Mouse (Mus musculus): ENCODE results near the gene Serpina1e. TPM values are rescaled to one million over a fixed set of nuclear protein-coding genes. Genes with fewer than 3 reads are reported as not detected.
A peak's percentile ranks its signal among the peaks of the same experiment; 100 is the strongest.

Serpina1e gene
- polyA plus RNA-seq, 1 experiment from 2014 or later, result 0.42 TPM

GRCm38 (mm10) chr12:103992945-103993344, 34.2 kb upstream of the Serpina1e start:
- Histone ChIP-seq H3K36me3 (ENCODE audit: control insufficient read depth, insufficient read depth, low read length) (no peaks in the 10 kb centered on the region), H3K4me3 (ENCODE audit: low read depth, low read length) (no peak overlapping the region), H3K4me1 (ENCODE audit: control insufficient read depth, insufficient read depth, low read length) (no peaks in the 10 kb centered on the region), H3K9me3 (replicated peaks; ENCODE audit: control insufficient read depth, low read length) (no peaks in the 10 kb centered on the region), H3K27ac (ENCODE audit: low read depth, low read length) (no peak overlapping the region), H3K27me3 (ENCODE audit: control insufficient read depth, insufficient read depth, low read length) (peaks cover 15% of the 10 kb centered on the region), H3K9ac (ENCODE audit: low read depth, low read length) (no peak overlapping the region), H3K4me2 (no peak overlapping the region)
- WGBS (ENCODE audit: insufficient replicate concordance), result 57% methylated on average over 7 of the region's 7 CpGs
- ATAC-seq (replicated peaks; ENCODE audit: insufficient number of reproducible peaks, low FRiP score, low TSS enrichment), result 0 out of 2 replicates have a peak, but pooled peaks have one; percentile 20

- Histone ChIP-seq H3K36me3 (ENCODE audit: control insufficient read depth, insufficient read depth, low read length) (no peaks in the 10 kb centered on the region), H3K27me3 (ENCODE audit: control insufficient read depth, insufficient read depth, low read length) (peaks cover 13% of the 10 kb centered on the region), H3K4me2 (no peak within 1 kb of the TSS), H3K27ac (ENCODE audit: low read depth, low read length) (no peak within 1 kb of the TSS), H3K9me3 (replicated peaks; ENCODE audit: control insufficient read depth, low read length) (no peaks in the 10 kb centered on the region), H3K4me3 (ENCODE audit: low read depth, low read length) (no peak within 1 kb of the TSS), H3K9ac (ENCODE audit: low read depth, low read length) (no peak within 1 kb of the TSS), H3K4me1 (ENCODE audit: control insufficient read depth, insufficient read depth, low read length) (no peaks in the 10 kb centered on the region)
- ATAC-seq (replicated peaks; ENCODE audit: insufficient number of reproducible peaks, low FRiP score, low TSS enrichment), result no peak
- 73% methylated on average over 6 of the region's 6 CpGs for WGBS (ENCODE audit: insufficient replicate concordance)
Measured at GRCm38 (mm10) chr12:103989857-103990256, 31.1 kb upstream of the Serpina1e start, which contains the start of gene Serpina11. Serpina11 (minus strand) TSS chr12:103989957.

DNA sequence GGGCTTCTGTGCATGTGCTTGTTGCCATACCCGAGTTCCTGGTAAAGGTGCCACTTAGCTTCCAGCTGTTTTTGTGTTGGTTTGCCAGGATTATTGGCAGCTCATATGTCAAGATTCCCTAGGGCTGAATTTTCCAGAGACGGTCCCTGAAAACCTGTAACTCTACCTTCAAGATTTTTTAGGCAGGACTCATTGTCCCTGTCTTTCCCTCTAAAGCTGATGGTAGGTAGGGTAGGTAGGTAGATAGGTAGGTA, 30.7 kb upstream of the Serpina1e start:
- WGBS (ENCODE audit: insufficient replicate concordance), result 63% methylated on average over 2 of the region's 2 CpGs
- ATAC-seq (replicated peaks; ENCODE audit: insufficient number of reproducible peaks, low FRiP score, low TSS enrichment), result no peak
- peaks cover 11% of the 10 kb centered on the region for H3K27me3 ChIP-seq (ENCODE audit: control insufficient read depth, insufficient read depth, low read length)

GRCm38 (mm10) chr12:103988754-103989513, 30.2 kb upstream of the Serpina1e start:
- WGBS (ENCODE audit: insufficient replicate concordance), result 50% methylated on average over 14 of the region's 14 CpGs
- no peak overlapping the region for H3K4me3 ChIP-seq (ENCODE audit: low read depth, low read length)
- H3K27ac ChIP-seq (ENCODE audit: low read depth, low read length), result no peak overlapping the region
- no peaks in the 10 kb centered on the region for H3K9me3 ChIP-seq (replicated peaks; ENCODE audit: control insufficient read depth, low read length)
- H3K4me2 ChIP-seq, result no peak overlapping the region
- peaks cover 10% of the 10 kb centered on the region; the same call in 1 of the 2 replicates for H3K27me3 ChIP-seq (ENCODE audit: control insufficient read depth, insufficient read depth, low read length)
- no peak overlapping the region for H3K9ac ChIP-seq (ENCODE audit: low read depth, low read length)
- H3K36me3 ChIP-seq (ENCODE audit: control insufficient read depth, insufficient read depth, low read length), result no peaks in the 10 kb centered on the region
- ATAC-seq (replicated peaks; ENCODE audit: insufficient number of reproducible peaks, low FRiP score, low TSS enrichment), result no peak
- no peaks in the 10 kb centered on the region for H3K4me1 ChIP-seq (ENCODE audit: control insufficient read depth, insufficient read depth, low read length)

More for the DNA sequence above, 30.7 kb upstream of the Serpina1e start:
- no peak overlapping the region for H3K4me2 ChIP-seq
- H3K27ac ChIP-seq (ENCODE audit: low read depth, low read length), result no peak overlapping the region
- no peaks in the 10 kb centered on the region for H3K9me3 ChIP-seq (replicated peaks; ENCODE audit: control insufficient read depth, low read length)
- no peaks in the 10 kb centered on the region for H3K4me1 ChIP-seq (ENCODE audit: control insufficient read depth, insufficient read depth, low read length)
- no peak overlapping the region for H3K9ac ChIP-seq (ENCODE audit: low read depth, low read length)
- no peak overlapping the region for H3K4me3 ChIP-seq (ENCODE audit: low read depth, low read length)
- no peaks in the 10 kb centered on the region for H3K36me3 ChIP-seq (ENCODE audit: control insufficient read depth, insufficient read depth, low read length)

- Histone ChIP-seq H3K36me3 (ENCODE audit: control insufficient read depth, insufficient read depth, low read length) (no peaks in the 10 kb centered on the region), H3K9me3 (replicated peaks; ENCODE audit: control insufficient read depth, low read length) (no peaks in the 10 kb centered on the region), H3K27me3 (ENCODE audit: control insufficient read depth, insufficient read depth, low read length) (0 out of 2 replicates have a peak, but pooled peaks cover 3% of the 10 kb centered on the region), H3K4me3 (ENCODE audit: low read depth, low read length) (no peak overlapping the region), H3K27ac (ENCODE audit: low read depth, low read length) (no peak overlapping the region), H3K4me1 (ENCODE audit: control insufficient read depth, insufficient read depth, low read length) (no peaks in the 10 kb centered on the region), H3K9ac (ENCODE audit: low read depth, low read length) (no peak overlapping the region), H3K4me2 (no peak overlapping the region)
- WGBS (ENCODE audit: insufficient replicate concordance), result 59% methylated on average over 5 of the region's 5 CpGs
- ATAC-seq (replicated peaks; ENCODE audit: insufficient number of reproducible peaks, low FRiP score, low TSS enrichment), result no peak
Measured at GRCm38 (mm10) chr12:103985868-103986267, 27.1 kb upstream of the Serpina1e start.

- H3K4me3 ChIP-seq (ENCODE audit: low read depth, low read length), result no peak overlapping the region
- no peaks in the 10 kb centered on the region for H3K4me1 ChIP-seq (ENCODE audit: control insufficient read depth, insufficient read depth, low read length)
- no peak overlapping the region for H3K4me2 ChIP-seq
- no peaks in the 10 kb centered on the region for H3K9me3 ChIP-seq (replicated peaks; ENCODE audit: control insufficient read depth, low read length)
- H3K27ac ChIP-seq (ENCODE audit: low read depth, low read length), result no peak overlapping the region
- no peaks in the 10 kb centered on the region for H3K36me3 ChIP-seq (ENCODE audit: control insufficient read depth, insufficient read depth, low read length)
- ATAC-seq (replicated peaks; ENCODE audit: insufficient number of reproducible peaks, low FRiP score, low TSS enrichment), result no peak
- 0 out of 2 replicates have a peak, but pooled peaks cover 3% of the 10 kb centered on the region for H3K27me3 ChIP-seq (ENCODE audit: control insufficient read depth, insufficient read depth, low read length)
- WGBS (ENCODE audit: insufficient replicate concordance), result 56% methylated on average over 4 of the region's 4 CpGs
- no peak overlapping the region for H3K9ac ChIP-seq (ENCODE audit: low read depth, low read length)
Measured at GRCm38 (mm10) chr12:103984935-103985334, 26.2 kb upstream of the Serpina1e start.

DNA sequence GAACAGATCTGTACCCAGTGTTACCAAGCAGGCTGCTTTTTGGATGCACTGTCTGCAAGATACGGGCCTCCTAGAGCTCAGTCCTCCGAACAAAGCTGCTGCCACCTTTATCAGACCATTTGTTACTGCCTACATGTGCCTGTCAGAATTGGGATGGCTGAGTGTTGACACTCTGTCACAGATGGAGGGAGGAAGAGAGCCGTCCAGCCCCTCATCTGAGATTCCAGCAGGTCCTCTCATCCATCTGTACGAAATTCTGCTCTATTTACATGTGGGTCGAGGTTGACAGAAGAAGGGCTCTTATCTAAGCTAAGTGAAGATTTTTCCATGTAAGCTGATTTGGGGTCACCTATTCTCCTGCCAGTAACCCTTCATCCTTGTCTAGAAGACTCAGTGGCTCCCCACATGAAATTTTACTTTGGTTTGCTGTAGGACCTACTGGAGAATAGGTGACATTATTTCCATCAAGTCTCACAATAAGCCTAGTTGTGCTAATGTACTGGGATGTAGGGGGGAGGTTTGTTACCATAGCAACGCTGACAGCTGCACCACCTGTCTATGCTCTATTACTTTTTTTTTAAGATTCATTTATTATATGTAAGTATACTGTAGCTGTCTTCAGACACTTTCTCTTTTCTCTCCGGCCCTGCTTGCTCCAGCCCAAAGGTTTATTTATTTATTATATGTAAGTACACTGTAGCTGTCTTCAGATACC, 23.0 kb upstream of the Serpina1e start:
- H3K9me3 ChIP-seq (replicated peaks; ENCODE audit: control insufficient read depth, low read length), result no peaks in the 10 kb centered on the region
- H3K4me2 ChIP-seq, result no peak overlapping the region
- ATAC-seq (replicated peaks; ENCODE audit: insufficient number of reproducible peaks, low FRiP score, low TSS enrichment), result no peak
- no peak overlapping the region for H3K4me3 ChIP-seq (ENCODE audit: low read depth, low read length)
- WGBS (ENCODE audit: insufficient replicate concordance), result 52% methylated on average over 7 of the region's 7 CpGs
- H3K27me3 ChIP-seq (ENCODE audit: control insufficient read depth, insufficient read depth, low read length), result no peaks in the 10 kb centered on the region
- H3K27ac ChIP-seq (ENCODE audit: low read depth, low read length), result no peak overlapping the region
- H3K9ac ChIP-seq (ENCODE audit: low read depth, low read length), result no peak overlapping the region
- H3K4me1 ChIP-seq (ENCODE audit: control insufficient read depth, insufficient read depth, low read length), result no peaks in the 10 kb centered on the region
- no peaks in the 10 kb centered on the region for H3K36me3 ChIP-seq (ENCODE audit: control insufficient read depth, insufficient read depth, low read length)

- ATAC-seq (replicated peaks; ENCODE audit: insufficient number of reproducible peaks, low FRiP score, low TSS enrichment), result no peak
- Histone ChIP-seq H3K9ac (ENCODE audit: low read depth, low read length) (no peak overlapping the region), H3K36me3 (ENCODE audit: control insufficient read depth, insufficient read depth, low read length) (no peaks in the 10 kb centered on the region), H3K4me3 (ENCODE audit: low read depth, low read length) (no peak overlapping the region), H3K9me3 (replicated peaks; ENCODE audit: control insufficient read depth, low read length) (no peaks in the 10 kb centered on the region), H3K27ac (ENCODE audit: low read depth, low read length) (no peak overlapping the region), H3K4me2 (no peak overlapping the region), H3K27me3 (ENCODE audit: control insufficient read depth, insufficient read depth, low read length) (no peaks in the 10 kb centered on the region), H3K4me1 (ENCODE audit: control insufficient read depth, insufficient read depth, low read length) (no peaks in the 10 kb centered on the region)
- 75% methylated on average over 10 of the region's 10 CpGs for WGBS (ENCODE audit: insufficient replicate concordance)
Measured at GRCm38 (mm10) chr12:103978294-103978693, 19.5 kb upstream of the Serpina1e start.

Measured in heart, embryonic 11.5 days (tissue).